Mouse (Mus musculus) ES-E14 (cell line): ENCODE measurements around the gene Guca2a. TPM values are rescaled to one million over a fixed set of nuclear protein-coding genes. Genes with fewer than 3 reads are reported as not detected.
"Not testable (repeated sequence)": the region's sequence is repeated elsewhere in the genome, so short reads cannot be mapped to it uniquely, and the experiment has no call there.

ENCODE experiments used
- DNase-seq: peaks from one replicate; pipeline ENCODE4 v3.0.0-alpha.2; 2013; ENCODE audit warnings: low read depth, low spot score
- H3K27ac ChIP-seq: 2 replicates; pipeline ENCODE4 v1.5.1; 2012; ENCODE audit warnings: low read depth, mild to moderate bottlenecking, low read length, moderate library complexity, mixed read lengths; ENCODE audit not compliant: poor library complexity, insufficient read depth, severe bottlenecking
- H3K36me3 ChIP-seq: 2 replicates; pipeline ENCODE4 v1.6.1; 2012; ENCODE audit warnings: mild to moderate bottlenecking, low read length, moderate library complexity, mixed read lengths; ENCODE audit not compliant: control insufficient read depth, poor library complexity, insufficient read depth, severe bottlenecking
- H3K4me1 ChIP-seq, 2 experiments: fragments of 150-350 bp in 1 of 2; sonication (generic) in 1 of 2; 2 replicates each; pipeline ENCODE4 v1.6.1; 2012; ENCODE audit warnings: low read length in 2 of 2, mild to moderate bottlenecking in 1 of 2, mixed read lengths in 1 of 2; ENCODE audit not compliant: control insufficient read depth in 2 of 2, insufficient read depth in 2 of 2, poor library complexity in 1 of 2
- H3K4me3 ChIP-seq, 2 experiments: fragments of 150-350 bp in 1 of 2; sonication (generic) in 1 of 2; 2 replicates each; pipeline ENCODE4 v1.5.1; 2012; ENCODE audit warnings: low read length in 2 of 2, low read depth in 1 of 2, mild to moderate bottlenecking in 1 of 2, mixed read lengths in 1 of 2; ENCODE audit not compliant: insufficient read depth in 1 of 2, poor library complexity in 1 of 2, severe bottlenecking in 1 of 2
- H3K9ac ChIP-seq: 2 replicates; pipeline ENCODE4 v1.6.1; 2012; ENCODE audit warnings: low read depth, mild to moderate bottlenecking, low read length, mixed read lengths; ENCODE audit not compliant: poor library complexity, insufficient read depth, severe bottlenecking
- H3K9me3 ChIP-seq: fragments of 150-350 bp; sonication (generic); 2 replicates; pipeline ENCODE4 v1.6.1; 2012; ENCODE audit warnings: low read depth, mild to moderate bottlenecking, low read length; ENCODE audit not compliant: control insufficient read depth, insufficient read depth
- CHD2 ChIP-seq: IDR thresholded peaks from 2 replicates; pipeline ENCODE4 v1.6.1; 2014; ENCODE audit warnings: mild to moderate bottlenecking, low read depth, low read length, inconsistent platforms
- HCFC1 ChIP-seq: IDR thresholded peaks from 2 replicates; pipeline ENCODE4 v1.6.1; 2012; ENCODE audit warnings: low read length, inconsistent platforms, borderline replicate concordance; ENCODE audit not compliant: insufficient read depth
- MAFK ChIP-seq: IDR thresholded peaks from 2 replicates; pipeline ENCODE4 v1.6.1; 2014; ENCODE audit warnings: mild to moderate bottlenecking, low read depth, low read length, inconsistent platforms; ENCODE audit not compliant: insufficient read depth
- ZC3H11A ChIP-seq: IDR thresholded peaks from 2 replicates; pipeline ENCODE4 v1.6.1; 2012; ENCODE audit warnings: low read depth, mild to moderate bottlenecking, inconsistent platforms, low read length, borderline replicate concordance
- ZNF384 ChIP-seq: IDR thresholded peaks from 2 replicates; pipeline ENCODE4 v1.6.1; 2012; ENCODE audit warnings: low read depth, low read length, inconsistent platforms
- in situ Hi-C, 2 experiments: fragments of 600-800 bp; cut with MboI; formaldehyde crosslinking; loops; one replicate each; pipeline ENCODE4 v1.15.1; 2025; ENCODE audit warnings: low sequenced_read_pairs in 2 of 2, inconsistent platforms in 1 of 2; ENCODE audit not compliant: unreplicated experiment in 2 of 2
- total RNA-seq: library from RNA; depleted of rRNA; stranded (reverse); fragments of 300-350 nt; gene quantifications from 2 replicates; pipeline ENCODE4 v1.2.3, GENCODE M21; 2012

Guca2a gene
- total RNA-seq, 1 experiment = not detected

GRCm38 (mm10) chr4:119626081-119626645 is 11.3 kb upstream of the Guca2a start:
- Histone ChIP-seq H3K4me1 (peaks cover 0 to 1% of the 10 kb centered on the region in 2 experiments; a peak in 2 of 4 replicates), H3K27ac (no peak overlapping the region), H3K4me3 (no peak overlapping the region), H3K36me3 (peaks cover 21% of the 10 kb centered on the region), H3K9me3 (no peaks in the 10 kb centered on the region), H3K9ac (no peak overlapping the region)
- in situ Hi-C loops = no loop called here
- TF ChIP-seq HCFC1 (no peak), ZC3H11A (no peak), ZNF384 (no peak), CHD2 (no peak), MAFK (no peak)
- DNase-seq = no peak

GRCm38 (mm10) chr4:119626876-119627275 is 10.6 kb upstream of the Guca2a start:
- Histone ChIP-seq H3K4me1 (peaks cover 0 to 8% of the 10 kb centered on the region in 2 experiments; a peak in 2 of 4 replicates), H3K9me3 (no peaks in the 10 kb centered on the region), H3K4me3 (no peak overlapping the region), H3K36me3 (peaks cover 21% of the 10 kb centered on the region), H3K9ac (no peak overlapping the region), H3K27ac (no peak overlapping the region)
- in situ Hi-C loops = no loop called here
- TF ChIP-seq ZNF384 (no peak), MAFK (no peak), CHD2 (no peak), ZC3H11A (no peak), HCFC1 (no peak)
- no peak for DNase-seq

- peaks cover 21% of the 10 kb centered on the region for H3K36me3 ChIP-seq
- no peak overlapping the region for H3K9ac ChIP-seq
- in situ Hi-C loops = no loop called here
- no peak overlapping the region for H3K27ac ChIP-seq
- no peak for DNase-seq
- no peaks in the 10 kb centered on the region for H3K9me3 ChIP-seq
- TF ChIP-seq ZC3H11A (no peak), ZNF384 (no peak), CHD2 (no peak), MAFK (no peak), HCFC1 (no peak)
- peaks cover 0 to 12% of the 10 kb centered on the region in 2 experiments; a peak in 2 of 4 replicates for H3K4me1 ChIP-seq
- H3K4me3 ChIP-seq = no peak overlapping the region
Measured at GRCm38 (mm10) chr4:119627317-119627716, 10.2 kb upstream of the Guca2a start.

- H3K9me3 ChIP-seq, H3K4me3 ChIP-seq, in situ Hi-C loops, H3K9ac ChIP-seq, DNase-seq, H3K27ac ChIP-seq: not testable (repeated sequence)
- peaks cover 14% of the 10 kb centered on the region for H3K36me3 ChIP-seq
- H3K4me1 ChIP-seq = peaks cover 0 to 13% of the 10 kb centered on the region in 2 experiments; a peak in 2 of 4 replicates
Measured at GRCm38 (mm10) chr4:119628363-119628762, 9.1 kb upstream of the Guca2a start.
